Mouse (Mus musculus) stomach, embryonic 14.5 days (tissue): ENCODE measurements around the gene Cyp8b1. TPM values are rescaled to one million over a fixed set of nuclear protein-coding genes. Genes with fewer than 3 reads are reported as not detected.

Experiments
- ATAC-seq: fragments of 200-750 bp; cut with Nextera tagmentation; 2 replicates; pipeline ENCODE4 v1.8.0; 2017; ENCODE audit warnings: low read depth, moderate TSS enrichment; ENCODE audit not compliant: insufficient number of reproducible peaks, insufficient read depth, low FRiP score
- H3K27ac ChIP-seq: fragments of 300-500 bp; sonication (generic); 2 replicates; pipeline ENCODE4 v1.5.1; 2014; ENCODE audit warnings: mild to moderate bottlenecking, low read length, moderate library complexity, mixed read lengths
- H3K27me3 ChIP-seq: fragments of 300-500 bp; sonication (generic); 2 replicates; pipeline ENCODE4 v1.6.1; 2014; ENCODE audit warnings: low read length, control low read depth, mixed read lengths; ENCODE audit not compliant: control insufficient read depth, insufficient read depth
- H3K36me3 ChIP-seq: fragments of 300-500 bp; sonication (generic); 2 replicates; pipeline ENCODE4 v1.6.1; 2014; ENCODE audit warnings: mild to moderate bottlenecking, control low read depth, low read length, moderate library complexity, mixed read lengths; ENCODE audit not compliant: control insufficient read depth, insufficient read depth
- H3K4me1 ChIP-seq: fragments of 300-500 bp; sonication (generic); 2 replicates; pipeline ENCODE4 v1.6.1; 2014; ENCODE audit warnings: low read length, control low read depth, mixed read lengths; ENCODE audit not compliant: control insufficient read depth, insufficient read depth
- H3K4me2 ChIP-seq: fragments of 300-500 bp; sonication (generic); replicated peaks from 2 replicates; pipeline ENCODE4 v1.6.1; 2014; ENCODE audit warnings: low read depth, low read length, control low read depth
- H3K4me3 ChIP-seq: fragments of 300-500 bp; sonication (generic); 2 replicates; pipeline ENCODE4 v1.5.1; 2014; ENCODE audit warnings: low read depth, low read length, control low read depth
- H3K9ac ChIP-seq: fragments of 300-500 bp; sonication (generic); replicated peaks from 2 replicates; pipeline ENCODE4 v1.6.1; 2014; ENCODE audit warnings: low read depth, mild to moderate bottlenecking, control low read depth, low read length, moderate library complexity, mixed read lengths
- H3K9me3 ChIP-seq: fragments of 300-500 bp; sonication (generic); 2 replicates; pipeline ENCODE4 v1.6.1; 2016; ENCODE audit warnings: low read depth, low read length, control low read depth; ENCODE audit not compliant: control insufficient read depth
- WGBS: fragments of 180-500 bp; shearing (Covaris S2); extraction: QIAGEN DNeasy Blood & Tissue Kit; methylation state at CpG from one replicate; pipeline ENCODE4 v1.1.7; 2014; 5-methylcytosine and 5-hydroxymethylcytosine counted together
- polyA plus RNA-seq: library from polyadenylated mRNA; unstranded; fragments of >200 nt; fragmentation: Nextera tagmentation; extraction: Ambion mirVana; gene quantifications from 2 replicates; pipeline ENCODE4 v1.2.1, GENCODE M21; 2014

The Cyp8b1 gene
- polyA plus RNA-seq, 1 experiment from 2014 or later, result not detected

- Histone ChIP-seq H3K27ac (no peak overlapping the region), H3K4me1 (no peaks in the 10 kb centered on the region), H3K4me3 (no peak overlapping the region), H3K4me2 (no peak overlapping the region), H3K36me3 (no peaks in the 10 kb centered on the region), H3K9ac (no peak overlapping the region), H3K9me3 (no peaks in the 10 kb centered on the region), H3K27me3 (no peaks in the 10 kb centered on the region)
- no peak for ATAC-seq
- WGBS, result 66% methylated on average over 8 of the region's 8 CpGs
Measured at GRCm38 (mm10) chr9:121925959-121926358, 9.9 kb upstream of the Cyp8b1 start.

DNA sequence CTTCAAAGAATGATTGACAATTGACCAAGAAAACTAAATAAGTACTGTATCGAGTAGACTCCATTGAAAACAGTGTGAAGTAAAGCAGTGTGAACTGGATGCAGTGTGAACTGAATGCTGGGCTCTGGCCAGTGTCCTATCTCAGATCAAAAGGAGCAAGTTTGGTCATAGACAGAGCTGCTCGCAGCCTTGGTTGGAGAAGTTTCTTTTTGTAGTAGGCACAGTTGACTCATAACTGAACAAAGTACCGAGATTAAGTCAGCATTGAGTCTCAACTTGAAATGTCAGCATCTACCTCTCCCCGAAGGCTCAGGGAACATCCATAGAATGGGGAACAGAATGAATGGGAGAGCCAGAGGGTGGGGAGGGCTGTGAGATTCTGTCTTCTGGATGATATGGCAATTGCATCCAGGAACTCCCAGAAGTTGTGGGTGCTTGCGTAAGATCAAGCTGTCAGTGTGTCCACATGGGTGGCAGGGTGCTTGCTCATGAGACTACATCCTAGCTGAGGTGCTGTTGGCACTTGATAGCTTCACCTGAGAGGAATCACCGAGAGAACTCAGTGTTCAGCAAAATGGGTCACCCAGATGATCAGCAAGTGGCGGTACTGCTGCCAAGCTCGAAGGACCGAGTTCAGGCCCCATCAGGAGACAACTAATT is 8.9 kb upstream of the Cyp8b1 start:
- Histone ChIP-seq H3K9me3 (no peaks in the 10 kb centered on the region), H3K4me2 (no peak overlapping the region), H3K4me3 (no peak overlapping the region), H3K27me3 (no peaks in the 10 kb centered on the region), H3K4me1 (no peaks in the 10 kb centered on the region), H3K27ac (no peak overlapping the region), H3K36me3 (no peaks in the 10 kb centered on the region), H3K9ac (no peak overlapping the region)
- no peak for ATAC-seq
- WGBS, result 87% methylated on average over 9 of the region's 9 CpGs

- Histone ChIP-seq H3K4me2 (no peak overlapping the region), H3K9me3 (no peaks in the 10 kb centered on the region), H3K4me1 (no peaks in the 10 kb centered on the region), H3K27me3 (no peaks in the 10 kb centered on the region), H3K9ac (no peak overlapping the region), H3K27ac (no peak overlapping the region), H3K4me3 (no peak overlapping the region), H3K36me3 (no peaks in the 10 kb centered on the region)
- no peak for ATAC-seq
- WGBS, result 72% methylated on average over 5 of the region's 5 CpGs
Measured at GRCm38 (mm10) chr9:121923906-121924305, 7.8 kb upstream of the Cyp8b1 start.

- Histone ChIP-seq H3K9ac (no peak overlapping the region), H3K9me3 (no peaks in the 10 kb centered on the region), H3K36me3 (no peaks in the 10 kb centered on the region), H3K27me3 (no peaks in the 10 kb centered on the region), H3K4me3 (no peak overlapping the region), H3K4me2 (no peak overlapping the region), H3K27ac (no peak overlapping the region), H3K4me1 (no peaks in the 10 kb centered on the region)
- ATAC-seq, result no peak
- 80% methylated on average over 8 of the region's 8 CpGs for WGBS
Measured at GRCm38 (mm10) chr9:121923443-121923842, 7.3 kb upstream of the Cyp8b1 start.

GRCm38 (mm10) chr9:121919027-121919501 is 3.0 kb upstream of the Cyp8b1 start:
- no peaks in the 10 kb centered on the region for H3K36me3 ChIP-seq
- H3K4me1 ChIP-seq, result no peaks in the 10 kb centered on the region
- no peak overlapping the region for H3K4me3 ChIP-seq
- WGBS, result 71% methylated on average over 10 of the region's 10 CpGs
- no peak overlapping the region for H3K27ac ChIP-seq
- no peaks in the 10 kb centered on the region for H3K27me3 ChIP-seq
- no peak overlapping the region for H3K9ac ChIP-seq
- H3K4me2 ChIP-seq, result no peak overlapping the region
- H3K9me3 ChIP-seq, result no peaks in the 10 kb centered on the region
- ATAC-seq, result no peak

DNA sequence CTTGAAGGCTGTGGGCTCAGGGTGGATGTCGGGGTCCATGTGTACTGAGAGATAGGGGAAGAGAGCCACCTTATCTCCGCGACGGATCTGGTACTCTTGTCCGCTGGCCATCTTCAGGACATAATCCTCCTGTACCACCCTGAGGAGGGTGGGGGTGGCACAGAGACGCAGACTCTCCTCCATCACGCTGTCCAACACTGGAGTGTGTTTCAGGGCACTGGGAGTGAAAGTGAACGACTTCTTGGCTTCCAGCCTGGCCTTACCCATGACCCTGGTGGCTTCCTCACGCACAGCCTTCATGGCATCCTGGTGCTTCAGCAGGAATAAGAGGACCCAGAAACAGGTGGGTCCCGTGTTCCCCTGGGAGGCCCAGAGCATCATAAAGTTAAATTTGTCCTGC is 1.0 kb downstream of the Cyp8b1 start:
- Histone ChIP-seq H3K4me2 (no peak overlapping the region), H3K27me3 (no peaks in the 10 kb centered on the region), H3K27ac (no peak overlapping the region), H3K9me3 (no peaks in the 10 kb centered on the region), H3K36me3 (no peaks in the 10 kb centered on the region), H3K9ac (no peak overlapping the region), H3K4me1 (no peaks in the 10 kb centered on the region), H3K4me3 (no peak overlapping the region)
- ATAC-seq, result no peak
- 91% methylated on average over 10 of the region's 10 CpGs for WGBS

GRCm38 (mm10) chr9:121914226-121914757 is 1.8 kb downstream of the Cyp8b1 start:
- Histone ChIP-seq H3K9me3 (no peaks in the 10 kb centered on the region), H3K36me3 (no peaks in the 10 kb centered on the region), H3K27ac (no peak overlapping the region), H3K27me3 (no peaks in the 10 kb centered on the region), H3K9ac (no peak overlapping the region), H3K4me3 (no peak overlapping the region), H3K4me2 (no peak overlapping the region), H3K4me1 (no peaks in the 10 kb centered on the region)
- no peak for ATAC-seq
- 77% methylated on average over 8 of the region's 8 CpGs for WGBS

- H3K27ac ChIP-seq, result no peak overlapping the region
- H3K9ac ChIP-seq, result no peak overlapping the region
- H3K4me1 ChIP-seq, result no peaks in the 10 kb centered on the region
- no peak for ATAC-seq
- H3K9me3 ChIP-seq, result no peaks in the 10 kb centered on the region
- H3K4me3 ChIP-seq, result no peak overlapping the region
- no peaks in the 10 kb centered on the region for H3K27me3 ChIP-seq
- no peak overlapping the region for H3K4me2 ChIP-seq
- H3K36me3 ChIP-seq, result no peaks in the 10 kb centered on the region
- WGBS, result 91% methylated on average over 4 of the region's 4 CpGs
Measured at GRCm38 (mm10) chr9:121912786-121913185, 3.3 kb downstream of the Cyp8b1 start.

DNA sequence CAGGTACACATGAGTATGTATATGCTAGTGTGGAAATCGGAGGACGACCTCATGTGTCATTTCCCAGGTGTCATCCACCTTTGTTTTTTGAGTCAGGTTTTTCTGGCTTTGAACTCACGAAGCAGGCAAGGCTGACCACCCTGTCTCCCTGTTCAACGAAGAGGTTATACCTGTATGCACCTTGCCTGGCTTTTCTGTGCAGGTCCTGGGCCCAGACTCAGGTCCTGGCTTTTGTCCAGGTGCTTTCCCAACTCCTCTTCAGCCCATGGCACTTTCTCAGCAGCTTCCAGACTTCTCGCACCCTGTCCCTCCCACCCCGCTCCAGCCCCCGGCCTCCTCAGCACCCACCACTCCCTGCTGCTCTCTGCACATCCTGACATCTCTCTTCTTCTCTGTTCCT is 4.9 kb downstream of the Cyp8b1 start:
- H3K27me3 ChIP-seq, result no peaks in the 10 kb centered on the region
- no peaks in the 10 kb centered on the region for H3K9me3 ChIP-seq
- H3K9ac ChIP-seq, result no peak overlapping the region
- no peak for ATAC-seq
- WGBS, result 92% methylated on average over 7 of the region's 7 CpGs
- no peak overlapping the region for H3K27ac ChIP-seq
- no peaks in the 10 kb centered on the region for H3K36me3 ChIP-seq
- H3K4me1 ChIP-seq, result no peaks in the 10 kb centered on the region
- H3K4me3 ChIP-seq, result no peak overlapping the region
- no peak overlapping the region for H3K4me2 ChIP-seq
